Mouse (Mus musculus): ENCODE data around the gene Kcnh6. TPM values are rescaled to one million over a fixed set of nuclear protein-coding genes. Genes with fewer than 3 reads are reported as not detected.

The Kcnh6 gene
- polyA plus RNA-seq (2014; fragmentation: Nextera tagmentation; extraction: Ambion mirVana), result 2.5 and 2.6 TPM in 2 replicates

DNA sequence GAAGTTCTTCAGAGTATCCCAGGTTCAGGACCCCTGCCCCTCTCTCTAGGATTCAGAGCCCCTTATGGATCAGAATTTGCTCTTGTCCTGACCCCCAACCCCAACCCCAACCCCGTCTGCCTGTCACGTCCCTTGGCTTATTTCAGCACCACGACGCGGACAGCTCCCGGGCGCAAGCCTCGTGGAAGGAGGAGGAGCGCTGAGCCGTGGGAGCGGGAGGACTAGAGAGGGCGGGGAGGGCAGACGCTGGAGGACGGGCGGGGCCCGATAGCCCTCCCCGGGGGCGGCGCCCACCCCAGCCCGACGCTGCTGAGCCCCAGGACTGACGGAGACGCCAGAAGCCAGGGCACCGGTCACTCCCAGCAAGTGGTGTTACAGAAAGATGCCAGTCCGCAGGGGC, at the start of gene Kcnh6:
Kcnh6 (plus strand) TSS at position 304 of the 400 bp plus-strand sequence.
- H3K4me1 ChIP-seq (ENCODE audit: control insufficient read depth, insufficient read depth, low read length), result peaks cover 2% of the 10 kb centered on the region; the same call in 1 of the 2 replicates
- H3K9ac ChIP-seq (ENCODE audit: low read depth, low read length), result no peak within 1 kb of the TSS
- no peaks in the 10 kb centered on the region for H3K9me3 ChIP-seq (ENCODE audit: control insufficient read depth, low read length)
- H3K36me3 ChIP-seq (ENCODE audit: control insufficient read depth, insufficient read depth, low read length), result no peaks in the 10 kb centered on the region
- DNase-seq (ENCODE audit: low spot score) (peak; percentile 85), ATAC-seq (ENCODE audit: low read depth) (peak; percentile 54; the same call in 1 of the 2 replicates)
- H3K4me3 ChIP-seq (ENCODE audit: low read depth, low read length), result peak within 1 kb of the TSS; percentile 28
- 3% methylated on average over 12 of the region's 25 CpGs for WGBS
- peak within 1 kb of the TSS; percentile 65 for H3K4me2 ChIP-seq (ENCODE audit: low read depth, low read length)
- H3K27ac ChIP-seq (replicated peaks; ENCODE audit: low read depth, low read length), result no peak within 1 kb of the TSS
- H3K27me3 ChIP-seq (replicated peaks; ENCODE audit: control insufficient read depth, insufficient read depth, low read length), result 0 out of 2 replicates have a peak, but pooled peaks cover 11% of the 10 kb centered on the region

GRCm38 (mm10) chr11:105958566-105958965, 49.4 kb upstream of the Kcnh6 start:
- ATAC-seq (ENCODE audit: low read depth) (no peak), DNase-seq (ENCODE audit: low spot score) (no peak)
- Histone ChIP-seq H3K4me3 (ENCODE audit: low read depth, low read length) (no peak overlapping the region), H3K4me1 (ENCODE audit: control insufficient read depth, insufficient read depth, low read length) (no peaks in the 10 kb centered on the region), H3K9ac (ENCODE audit: low read depth, low read length) (no peak overlapping the region), H3K27me3 (replicated peaks; ENCODE audit: control insufficient read depth, insufficient read depth, low read length) (no peaks in the 10 kb centered on the region), H3K9me3 (ENCODE audit: control insufficient read depth, low read length) (no peaks in the 10 kb centered on the region), H3K27ac (replicated peaks; ENCODE audit: low read depth, low read length) (no peak overlapping the region), H3K4me2 (ENCODE audit: low read depth, low read length) (no peak overlapping the region), H3K36me3 (ENCODE audit: control insufficient read depth, insufficient read depth, low read length) (no peaks in the 10 kb centered on the region)
- 58% methylated on average over 1 of the region's 1 CpGs for WGBS

- Histone ChIP-seq H3K9me3 (ENCODE audit: control insufficient read depth, low read length) (no peaks in the 10 kb centered on the region), H3K9ac (ENCODE audit: low read depth, low read length) (no peak overlapping the region), H3K4me3 (ENCODE audit: low read depth, low read length) (no peak overlapping the region), H3K36me3 (ENCODE audit: control insufficient read depth, insufficient read depth, low read length) (no peaks in the 10 kb centered on the region), H3K27me3 (replicated peaks; ENCODE audit: control insufficient read depth, insufficient read depth, low read length) (no peaks in the 10 kb centered on the region), H3K4me1 (ENCODE audit: control insufficient read depth, insufficient read depth, low read length) (no peaks in the 10 kb centered on the region), H3K27ac (replicated peaks; ENCODE audit: low read depth, low read length) (no peak overlapping the region), H3K4me2 (ENCODE audit: low read depth, low read length) (no peak overlapping the region)
- ATAC-seq (ENCODE audit: low read depth), result no peak
- no peak for DNase-seq (ENCODE audit: low spot score)
- WGBS, result 48% methylated on average over 17 of the region's 17 CpGs
Measured at GRCm38 (mm10) chr11:105959355-105959754, 48.6 kb upstream of the Kcnh6 start.

- 63% methylated on average over 5 of the region's 5 CpGs for WGBS
- DNase-seq (ENCODE audit: low spot score), result no peak
- H3K4me1 ChIP-seq (ENCODE audit: control insufficient read depth, insufficient read depth, low read length), result no peaks in the 10 kb centered on the region
Measured at GRCm38 (mm10) chr11:105964691-105965090, 43.2 kb upstream of the Kcnh6 start.

GRCm38 (mm10) chr11:105966288-105966687, 41.6 kb upstream of the Kcnh6 start:
- Histone ChIP-seq H3K27ac (replicated peaks; ENCODE audit: low read depth, low read length) (no peak overlapping the region), H3K36me3 (ENCODE audit: control insufficient read depth, insufficient read depth, low read length) (no peaks in the 10 kb centered on the region), H3K9ac (ENCODE audit: low read depth, low read length) (no peak overlapping the region), H3K4me3 (ENCODE audit: low read depth, low read length) (no peak overlapping the region), H3K9me3 (ENCODE audit: control insufficient read depth, low read length) (no peaks in the 10 kb centered on the region), H3K4me2 (ENCODE audit: low read depth, low read length) (no peak overlapping the region), H3K4me1 (ENCODE audit: control insufficient read depth, insufficient read depth, low read length) (no peaks in the 10 kb centered on the region), H3K27me3 (replicated peaks; ENCODE audit: control insufficient read depth, insufficient read depth, low read length) (peaks cover 43% of the 10 kb centered on the region)
- DNase-seq (ENCODE audit: low spot score) (no peak), ATAC-seq (ENCODE audit: low read depth) (no peak)
- 74% methylated on average over 4 of the region's 4 CpGs for WGBS

More at GRCm38 (mm10) chr11:105964691-105965090, 43.2 kb upstream of the Kcnh6 start:
- Histone ChIP-seq H3K4me3 (ENCODE audit: low read depth, low read length) (no peak overlapping the region), H3K27ac (replicated peaks; ENCODE audit: low read depth, low read length) (no peak overlapping the region), H3K4me2 (ENCODE audit: low read depth, low read length) (no peak overlapping the region), H3K27me3 (replicated peaks; ENCODE audit: control insufficient read depth, insufficient read depth, low read length) (peaks cover 42% of the 10 kb centered on the region), H3K36me3 (ENCODE audit: control insufficient read depth, insufficient read depth, low read length) (no peaks in the 10 kb centered on the region), H3K9me3 (ENCODE audit: control insufficient read depth, low read length) (no peaks in the 10 kb centered on the region), H3K9ac (ENCODE audit: low read depth, low read length) (no peak overlapping the region)
- ATAC-seq (ENCODE audit: low read depth), result no peak

- ATAC-seq (ENCODE audit: low read depth) (peak; percentile 51), DNase-seq (ENCODE audit: low spot score) (peak; percentile 16)
- 1% methylated on average over 18 of the region's 76 CpGs for WGBS
- peaks cover 43% of the 10 kb centered on the region for H3K27me3 ChIP-seq (replicated peaks; ENCODE audit: control insufficient read depth, insufficient read depth, low read length)
- H3K4me3 ChIP-seq (ENCODE audit: low read depth, low read length), result peak within 1 kb of the TSS; percentile 54
- no peaks in the 10 kb centered on the region for H3K4me1 ChIP-seq (ENCODE audit: control insufficient read depth, insufficient read depth, low read length)
- no peaks in the 10 kb centered on the region for H3K9me3 ChIP-seq (ENCODE audit: control insufficient read depth, low read length)
- H3K27ac ChIP-seq (replicated peaks; ENCODE audit: low read depth, low read length), result no peak within 1 kb of the TSS
- peak within 1 kb of the TSS; percentile 100 for H3K4me2 ChIP-seq (ENCODE audit: low read depth, low read length)
- no peaks in the 10 kb centered on the region for H3K36me3 ChIP-seq (ENCODE audit: control insufficient read depth, insufficient read depth, low read length)
- peak within 1 kb of the TSS; percentile 47 for H3K9ac ChIP-seq (ENCODE audit: low read depth, low read length)
Measured at GRCm38 (mm10) chr11:105967741-105968574, 40.0 kb upstream of the Kcnh6 start, which contains the start of gene Ace. TSS of gene Ace (plus strand) at chr11:105967945.

DNA sequence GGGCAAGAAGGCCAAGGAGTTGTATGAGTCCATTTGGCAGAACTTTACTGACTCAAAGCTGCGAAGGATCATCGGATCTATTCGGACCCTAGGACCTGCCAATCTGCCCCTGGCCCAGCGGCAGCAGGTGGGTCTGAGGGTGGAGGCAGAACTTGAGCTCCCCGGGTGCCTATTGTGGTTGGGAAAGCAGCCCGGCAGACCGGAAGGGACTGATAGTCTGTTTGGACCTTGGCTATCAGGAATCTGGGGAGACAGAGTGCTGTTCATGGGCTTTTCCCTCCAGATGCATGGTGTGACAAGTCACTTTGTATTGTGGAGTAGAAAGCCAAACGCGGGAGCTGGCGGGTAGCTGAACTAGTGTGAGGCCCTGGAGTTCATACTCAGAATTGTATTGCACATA, 39.0 kb upstream of the Kcnh6 start:
- Histone ChIP-seq H3K4me2 (ENCODE audit: low read depth, low read length) (no peak overlapping the region; the same call in 1 of the 2 replicates), H3K9ac (ENCODE audit: low read depth, low read length) (no peak overlapping the region)

GRCm38 (mm10) chr11:105969516-105969915, 38.4 kb upstream of the Kcnh6 start:
- peaks cover 43% of the 10 kb centered on the region for H3K27me3 ChIP-seq (replicated peaks; ENCODE audit: control insufficient read depth, insufficient read depth, low read length)
- H3K4me3 ChIP-seq (ENCODE audit: low read depth, low read length), result no peak overlapping the region
- H3K4me1 ChIP-seq (ENCODE audit: control insufficient read depth, insufficient read depth, low read length), result no peaks in the 10 kb centered on the region
- WGBS, result 47% methylated on average over 1 of the region's 1 CpGs
- no peak overlapping the region for H3K4me2 ChIP-seq (ENCODE audit: low read depth, low read length)
- DNase-seq (ENCODE audit: low spot score), result peak; percentile 31
- no peaks in the 10 kb centered on the region for H3K9me3 ChIP-seq (ENCODE audit: control insufficient read depth, low read length)
- no peak overlapping the region for H3K9ac ChIP-seq (ENCODE audit: low read depth, low read length)
- H3K36me3 ChIP-seq (ENCODE audit: control insufficient read depth, insufficient read depth, low read length), result no peaks in the 10 kb centered on the region
- ATAC-seq (ENCODE audit: low read depth), result no peak
- no peak overlapping the region for H3K27ac ChIP-seq (replicated peaks; ENCODE audit: low read depth, low read length)

More for the DNA sequence above, 39.0 kb upstream of the Kcnh6 start:
- 55% methylated on average over 10 of the region's 10 CpGs for WGBS
- H3K27me3 ChIP-seq (replicated peaks; ENCODE audit: control insufficient read depth, insufficient read depth, low read length), result peaks cover 43% of the 10 kb centered on the region
- DNase-seq (ENCODE audit: low spot score), result no peak
- no peaks in the 10 kb centered on the region for H3K4me1 ChIP-seq (ENCODE audit: control insufficient read depth, insufficient read depth, low read length)
- H3K9me3 ChIP-seq (ENCODE audit: control insufficient read depth, low read length), result no peaks in the 10 kb centered on the region
- no peak overlapping the region for H3K27ac ChIP-seq (replicated peaks; ENCODE audit: low read depth, low read length)
- no peak overlapping the region for H3K4me3 ChIP-seq (ENCODE audit: low read depth, low read length)
- no peak for ATAC-seq (ENCODE audit: low read depth)
- no peaks in the 10 kb centered on the region for H3K36me3 ChIP-seq (ENCODE audit: control insufficient read depth, insufficient read depth, low read length)

All from embryonic facial prominence, embryonic 14.5 days (tissue).